Mouse (Mus musculus): ENCODE results near the gene Dicer1.

Dicer1 gene

GRCm38 (mm10) chr12:104672976-104673375 is 78.8 kb downstream of the Dicer1 start:
- no peak for DNase-seq

GRCm38 (mm10) chr12:104672406-104672805 is 79.3 kb downstream of the Dicer1 start:
- no peak for DNase-seq

GRCm38 (mm10) chr12:104667846-104668245 is 83.9 kb downstream of the Dicer1 start:
- DNase-seq, result no peak

DNA sequence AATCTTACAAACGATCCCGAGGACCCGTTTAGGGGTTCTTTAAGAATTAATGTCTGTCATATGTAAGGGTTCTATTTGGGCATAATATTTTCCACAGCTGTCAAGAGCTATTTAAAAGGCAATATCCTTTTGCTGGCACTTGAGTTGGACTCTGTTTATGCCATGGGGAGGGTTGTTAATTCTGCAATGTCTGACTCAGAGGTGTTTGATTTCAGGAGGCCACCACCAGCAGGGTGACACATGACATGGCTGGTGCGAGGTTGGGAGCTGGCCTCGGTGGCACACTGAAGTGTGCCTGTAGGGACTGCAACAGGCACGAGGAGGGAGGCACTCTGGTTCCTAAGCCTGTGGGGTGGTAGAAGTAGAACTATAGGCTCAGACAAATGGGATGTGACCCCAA is 85.8 kb downstream of the Dicer1 start:
- no peak for DNase-seq

DNA sequence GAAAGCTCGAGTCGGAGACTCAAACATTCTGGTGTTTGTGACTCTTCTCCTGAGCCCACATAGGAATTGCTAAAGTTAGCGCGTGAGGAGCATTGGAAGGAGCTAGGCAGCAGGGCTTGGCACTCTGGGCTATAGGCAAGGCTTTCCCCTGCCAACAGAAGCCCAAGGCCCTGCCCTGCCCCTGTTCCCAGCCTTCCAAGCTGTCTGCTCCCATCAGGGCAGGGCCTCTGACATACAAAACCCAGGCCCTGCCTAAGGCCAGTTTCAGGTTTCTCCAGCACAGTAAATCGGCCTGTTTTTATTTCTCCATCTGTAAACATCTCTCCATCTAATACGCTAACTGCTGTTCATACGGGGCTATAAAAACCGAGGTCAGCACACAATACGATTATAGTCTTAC is 86.2 kb downstream of the Dicer1 start:
- DNase-seq, result no peak

DNA sequence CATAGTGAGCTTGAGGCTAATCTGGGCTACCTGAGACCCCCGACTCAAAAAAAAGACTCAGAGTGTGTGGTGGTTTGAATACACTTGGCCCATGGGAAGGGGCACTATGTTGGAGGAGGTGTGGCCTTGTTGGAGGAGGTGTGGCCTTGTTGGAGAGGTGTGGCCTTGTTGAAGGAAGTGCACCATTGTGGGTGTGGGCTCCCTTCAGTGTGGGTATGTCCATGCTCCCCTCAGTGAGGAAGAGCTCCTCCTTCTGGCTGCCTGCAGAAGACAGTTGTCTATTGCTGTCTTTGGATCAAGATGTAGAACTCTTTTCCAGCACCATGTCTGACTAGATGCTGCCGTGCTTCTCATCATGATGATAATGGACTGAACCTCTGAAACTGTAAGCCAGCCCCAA is 95.6 kb downstream of the Dicer1 start:
- DNase-seq, result no peak

DNA sequence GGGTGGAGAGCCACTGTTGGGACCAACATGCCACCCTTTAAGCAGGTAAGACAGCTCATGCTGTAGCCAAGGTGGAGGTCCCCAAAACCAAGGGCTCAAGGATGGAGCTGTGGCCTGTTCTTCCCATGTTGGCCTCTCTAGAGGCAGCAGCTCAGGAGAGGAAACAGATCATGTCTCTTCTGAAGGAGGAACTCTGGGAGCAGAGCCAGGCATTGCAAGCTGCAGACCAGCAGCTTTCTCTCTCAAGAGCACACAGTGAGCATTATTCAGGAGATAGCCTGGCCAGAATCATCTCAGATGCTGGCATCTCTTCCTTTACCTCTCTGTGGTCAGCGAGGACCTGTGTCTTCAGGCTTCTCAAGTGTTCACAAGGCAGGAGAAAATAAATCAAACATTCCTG is 96.7 kb downstream of the Dicer1 start:
- no peak for DNase-seq

GRCm38 (mm10) chr12:104652021-104652420 is 99.7 kb downstream of the Dicer1 start:
- DNase-seq, result no peak

DNA sequence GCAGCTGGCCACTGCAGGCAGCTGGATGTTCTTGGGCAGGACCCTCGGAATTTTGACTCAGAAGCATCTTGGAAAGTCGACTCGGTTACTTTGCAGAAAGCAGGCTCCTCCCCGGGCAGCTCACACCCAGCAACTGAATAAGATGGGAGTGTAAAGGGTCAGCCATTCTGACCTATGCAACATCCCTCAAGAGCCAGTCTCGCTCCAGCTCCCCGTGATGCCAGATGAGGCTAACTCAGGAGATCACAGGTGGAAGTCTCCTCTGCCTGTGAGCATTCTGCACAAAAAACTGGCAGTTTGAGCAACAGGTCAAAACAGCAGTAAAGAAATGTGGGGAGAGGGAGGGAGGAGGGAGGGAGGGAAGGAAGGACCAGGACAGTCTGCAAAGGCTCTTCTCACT is 100.5 kb downstream of the Dicer1 start:
- no peak for DNase-seq

GRCm38 (mm10) chr12:104650510-104651260 is 101.1 kb downstream of the Dicer1 start:
- no peak for DNase-seq

DNA sequence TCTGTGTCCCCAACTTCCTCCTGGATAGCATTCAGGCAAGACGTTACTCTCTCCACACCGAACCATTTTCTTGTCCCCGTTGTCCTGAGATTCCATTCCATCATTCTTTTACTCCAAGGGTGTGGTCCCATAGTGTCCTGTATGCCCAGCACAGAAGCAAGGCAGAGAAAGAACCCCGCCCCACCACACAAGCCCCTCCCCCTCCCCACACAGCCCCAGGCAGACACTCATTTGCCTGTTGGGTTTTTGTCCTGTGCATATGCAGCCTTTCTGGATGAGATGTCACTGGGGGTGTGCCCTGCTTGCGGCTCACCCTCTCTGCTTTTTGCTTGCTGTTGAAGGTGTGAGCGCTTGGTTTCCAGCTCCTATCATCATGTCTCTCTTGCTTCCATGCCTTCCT is 103.4 kb downstream of the Dicer1 start:
- DNase-seq, result no peak

- no peak for DNase-seq
These were observed 109.4 kb downstream of the Dicer1 start for GRCm38 (mm10) chr12:104642337-104642736.

GRCm38 (mm10) chr12:104640934-104641333 is 110.8 kb downstream of the Dicer1 start:
- no peak for DNase-seq

DNA sequence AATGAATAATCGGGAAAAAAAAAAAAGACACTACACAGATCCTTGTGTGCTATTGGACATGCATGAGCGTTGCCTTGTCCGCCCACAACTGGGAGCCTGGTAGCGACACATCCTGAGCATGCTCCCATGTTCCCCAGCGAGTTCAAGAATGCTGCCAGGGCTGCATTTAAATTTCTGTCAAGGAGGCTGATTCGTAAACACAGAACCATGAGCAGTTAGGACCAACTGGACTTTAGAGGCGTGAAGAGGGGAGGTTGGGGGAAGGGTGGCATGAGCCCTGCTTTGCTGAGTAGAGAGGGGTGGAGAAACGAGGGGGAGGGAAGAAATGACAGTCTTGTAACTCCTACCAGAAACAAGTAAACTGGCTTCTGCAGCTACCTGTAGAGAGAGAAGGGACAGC is 113.6 kb downstream of the Dicer1 start:
- no peak for DNase-seq

All from right cerebral cortex, postnatal 25 days (tissue).